In the genomic region with DNA sequence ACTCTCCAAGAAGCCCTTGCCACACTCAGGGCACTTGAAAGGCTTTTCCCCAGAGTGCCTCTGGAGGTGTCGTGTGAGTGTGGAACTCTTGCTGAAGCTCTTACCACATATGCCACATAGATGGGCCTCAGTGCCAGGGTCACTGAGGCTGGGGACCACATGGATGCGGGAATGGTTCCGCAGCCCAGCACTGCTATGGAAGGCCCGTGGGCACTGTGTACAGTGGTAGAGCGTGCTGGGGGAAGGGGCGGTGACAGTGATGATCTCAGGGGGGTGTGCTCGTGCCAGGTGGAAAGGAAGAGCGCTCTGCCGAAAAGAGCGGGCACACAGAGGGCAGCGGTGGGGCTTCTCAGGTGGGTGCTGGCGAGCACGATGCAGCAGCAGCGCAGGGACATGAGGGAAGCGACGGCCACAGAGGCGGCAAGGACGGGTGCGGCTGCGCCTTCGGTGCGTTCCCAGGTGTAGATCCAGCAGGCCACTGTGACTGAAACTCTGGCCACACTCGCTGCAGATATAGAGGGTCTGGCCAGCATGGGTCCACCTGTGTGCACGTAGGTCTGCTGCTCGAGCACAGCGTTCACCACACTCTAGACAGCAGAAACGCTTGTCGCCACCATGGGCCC, we compare ENCODE assay signal across 14 mouse cellular contexts. TPM values are rescaled to one million over a fixed set of nuclear protein-coding genes. Genes with fewer than 3 reads are reported as not detected.
DNase-seq lines count a peak whose midpoint lies in the region; ATAC-seq and TF ChIP-seq lines count a peak whose summit lies in the region.
"Had no signal": no experiment of that assay in that cellular context is flagged by ENCODE, and none has a peak within 500 bp of the region (broad histone marks: within the 10 kb centered on the region; RNA-seq: fewer than 3 reads in every experiment).

No protein-coding gene starts in this region.

- no peaks in the 10 kb centered on the region for H3K27me3 ChIP-seq in lung, embryonic 15.5 days
- H3K27me3 ChIP-seq in myocyte (ENCODE audit: control insufficient read depth, insufficient read depth, insufficient read length): no peaks in the 10 kb centered on the region
- H3K27me3 ChIP-seq: hindbrain, embryonic 13.5 days had no signal

- 69% methylated on average over 28 of the region's 28 CpGs for WGBS in lung, embryonic 15.5 days

- H3K4me1 ChIP-seq in lung, embryonic 15.5 days: 0 out of 2 replicates have a peak, but pooled peaks cover 2% of the 10 kb centered on the region

- peak; percentile 89 for DNase-seq in heart, adult 11 months
- DNase-seq in heart, postnatal 25 days (ENCODE audit: low spot score): no peak
- DNase-seq in lung, postnatal 36 days: no peak
- peak; percentile 34 for DNase-seq in ZHBTc4 (ENCODE audit: low read depth, low spot score)
- no peak for DNase-seq in ovary, adult 18-20 months (ENCODE audit: low spot score)
- no peak for DNase-seq in left cerebral cortex, adult 8-10 months (ENCODE audit: low spot score in 2 of 2)
- DNase-seq: adrenal gland, postnatal 14 days; cerebellum, adult 11-12 months; lung, postnatal 4 days had no signal

- H3K4me2 ChIP-seq in lung, embryonic 15.5 days: no peak overlapping the region
- no peak overlapping the region for H3K4me2 ChIP-seq in myocyte (ENCODE audit: low read depth)
- H3K4me2 ChIP-seq: hindbrain, embryonic 13.5 days had no signal

- ATAC-seq in lung, embryonic 15.5 days (ENCODE audit: borderline replicate concordance, extremely low read depth, low FRiP score, low TSS enrichment): 0 out of 2 replicates have a peak, but pooled peaks have one; percentile 23

- H3K9ac ChIP-seq in lung, embryonic 15.5 days: no peak overlapping the region
- H3K9ac ChIP-seq: hindbrain, embryonic 13.5 days had no signal

- peaks cover 2% of the 10 kb centered on the region for H3K79me2 ChIP-seq in myocyte (ENCODE audit: control insufficient read depth, insufficient read depth)

- H3K36me3 ChIP-seq in lung, embryonic 15.5 days: peaks cover 45% of the 10 kb centered on the region
- peaks cover 42% of the 10 kb centered on the region for H3K36me3 ChIP-seq in myocyte (ENCODE audit: control insufficient read depth, insufficient read depth)

- intact Hi-C loops in heart, postnatal 25 days (cut with DNase I): no loop called here

- no peak overlapping the region for H3K27ac ChIP-seq in lung, embryonic 15.5 days
- H3K27ac ChIP-seq: hindbrain, embryonic 13.5 days had no signal

- H3K4me3 ChIP-seq in lung, embryonic 15.5 days: no peak overlapping the region
- no peak overlapping the region for H3K4me3 ChIP-seq in myocyte
- H3K4me3 ChIP-seq: hindbrain, embryonic 13.5 days had no signal

- no peak for TF ChIP-seq POLR2A in myocyte (IDR thresholded peaks at IDR 0.05; ENCODE audit: insufficient read length, low read depth)

- H3K9me3 ChIP-seq in lung, embryonic 15.5 days: no peaks in the 10 kb centered on the region
- H3K9me3 ChIP-seq: hindbrain, embryonic 13.5 days had no signal

- H3ac ChIP-seq in myocyte (ENCODE audit: control insufficient read depth, insufficient read length): no peak overlapping the region

TF ChIP-seq in myocyte, 11 proteins besides CTCF, POLR2A, EP300 and RAD21:
- TF ChIP-seq MYOD1 (IDR thresholded peaks at IDR 0.05; ENCODE audit: control insufficient read depth in 1 of 3, insufficient read length in 2 of 3, low read depth in 2 of 3) (no peak), MYOG (IDR thresholded peaks at IDR 0.05; ENCODE audit: control insufficient read depth in 1 of 3, insufficient read depth in 1 of 3, insufficient read length in 2 of 3, low read depth in 2 of 3) (no peak), TCF3 (IDR thresholded peaks at IDR 0.05; ENCODE audit: insufficient read length, low read depth) (no peak), POLR2AphosphoS2 (IDR thresholded peaks at IDR 0.05; ENCODE audit: insufficient read length, low read depth) (peak; percentile 61), SRF (IDR thresholded peaks at IDR 0.05; ENCODE audit: control insufficient read depth, insufficient read length, low read depth) (no peak)
TF ChIP-seq in myocyte: peak in this region for 1.

RNA-seq across cellular contexts. Expression of gene Zfp692, which starts 10.0 kb away (rescaled TPM):
- total RNA-seq in heart, postnatal 25 days (2021): 1 to 10 TPM; 3.7 to 4.1 TPM
- 23.4 and 25.6 TPM in 2 replicates for polyA plus RNA-seq in lung, embryonic 15.5 days (2015; fragmentation: Nextera tagmentation; extraction: Ambion mirVana)
- polyA plus RNA-seq in myocyte (2012; fragmentation: generic; extraction: Trizol): 6.0 TPM
- 10 to 100 TPM; 25.0 to 28.7 (median 26.5) TPM for total RNA-seq in left cerebral cortex, adult 8-10 months (2022)

RNA-seq across cellular contexts. Expression of gene Zfp672, which starts 13.3 kb away (rescaled TPM):
- 10 to 100 TPM; 42.9 to 43.5 TPM for total RNA-seq in heart, postnatal 25 days (2021)
- 29.8 and 32.3 TPM in 2 replicates for polyA plus RNA-seq in lung, embryonic 15.5 days (2015; fragmentation: Nextera tagmentation; extraction: Ambion mirVana)
- 15.7 TPM for polyA plus RNA-seq in myocyte (2012; fragmentation: generic; extraction: Trizol)
- total RNA-seq in left cerebral cortex, adult 8-10 months (2022): 10 to 100 TPM; 41.1 to 48.4 (median 45.4) TPM

RNA-seq across cellular contexts. Expression of gene Sh3bp5l, which starts 13.6 kb away (rescaled TPM):
- total RNA-seq in heart, postnatal 25 days (2021): 10 to 100 TPM; 33.7 to 35.1 TPM
- 32.3 and 38.3 TPM in 2 replicates for polyA plus RNA-seq in lung, embryonic 15.5 days (2015; fragmentation: Nextera tagmentation; extraction: Ambion mirVana)
- 38.1 TPM for polyA plus RNA-seq in myocyte (2012; fragmentation: generic; extraction: Trizol)
- total RNA-seq in left cerebral cortex, adult 8-10 months (2022): 10 to 100 TPM; 41.8 to 49.8 (median 44.4) TPM

RNA-seq across cellular contexts. Expression of gene 4930438A08Rik, which starts 42.3 kb away (rescaled TPM):
- not detected for total RNA-seq in heart, postnatal 25 days (2021)
- polyA plus RNA-seq in lung, embryonic 15.5 days (2015; fragmentation: Nextera tagmentation; extraction: Ambion mirVana): 0.06 TPM in 1 of 2 replicates, not detected in the other
- 0.67 TPM for polyA plus RNA-seq in myocyte (2012; fragmentation: generic; extraction: Trizol)
- not detected for total RNA-seq in left cerebral cortex, adult 8-10 months (2022)
- total RNA-seq: adrenal gland, postnatal 14 days; heart, adult 8-10 months; left cerebral cortex, postnatal 10 days had no signal

Comparison
In these comparisons a context has a peak if more than half of its experiments do, and no peak if none do; other contexts are left out.
1. DNase-seq: peak in heart, adult 11 months (single experiment) and ZHBTc4 (single experiment); none in heart, postnatal 25 days (single experiment), lung, postnatal 36 days (single experiment), ovary, adult 18-20 months (single experiment) and left cerebral cortex, adult 8-10 months (0 of 2).
2. RNA of gene Zfp692, which starts 10.0 kb away (total RNA-seq): 25.0 to 28.7 TPM in left cerebral cortex, adult 8-10 months; 3.7 to 4.1 TPM in heart, postnatal 25 days; every median in the first group is over 4 times any median in the second.